Mouse (Mus musculus) frontal cortex, postnatal 14 days (tissue): ENCODE measurements around the gene Lin7a.
"Not testable (repeated sequence)": the region's sequence is repeated elsewhere in the genome, so short reads cannot be mapped to it uniquely, and the experiment has no call there.

ENCODE experiments used
- DNase-seq, 2 experiments: peaks; one replicate each; pipeline ENCODE4 v3.0.0; 2022; ENCODE audit warnings: low spot score in 2 of 2

Lin7a gene

DNA sequence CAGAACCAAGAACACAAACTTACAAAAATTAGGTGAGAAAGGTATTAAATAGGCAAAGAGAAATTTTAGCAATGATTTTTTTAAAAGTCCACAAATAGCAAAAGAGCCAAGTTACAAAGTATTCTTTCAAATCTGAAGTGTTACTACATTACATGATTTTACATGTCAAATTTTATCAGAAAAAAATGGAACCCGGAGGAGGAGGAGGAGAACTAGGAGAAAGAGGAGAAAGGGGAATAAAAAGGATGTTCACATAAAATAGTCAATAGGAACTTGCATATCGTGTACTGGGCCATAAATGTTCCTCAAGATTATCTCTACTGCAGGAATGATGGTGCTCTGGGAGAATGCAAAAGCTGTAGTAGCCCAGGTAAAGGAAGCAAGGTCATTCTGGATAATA is 34.4 kb upstream of the Lin7a start:
- DNase-seq, result no peak

DNA sequence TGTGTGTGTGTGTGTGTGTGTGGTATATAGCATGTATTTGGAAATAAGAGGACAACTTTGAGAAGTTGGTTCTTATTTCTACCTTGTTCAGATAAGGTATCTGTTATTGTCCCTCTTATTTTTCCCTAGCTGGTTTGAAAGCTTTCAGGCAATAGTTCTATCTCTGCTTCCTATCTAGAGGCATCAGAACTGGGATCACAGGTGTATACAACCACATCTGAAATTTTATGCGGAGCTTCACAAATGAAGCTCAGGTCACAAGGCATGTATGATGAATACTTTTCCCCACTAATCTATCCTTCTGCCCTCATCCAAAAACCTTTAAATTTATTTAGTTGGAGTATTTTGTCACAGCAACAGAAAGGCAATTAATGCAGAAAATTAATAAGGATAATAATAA is 33.8 kb upstream of the Lin7a start:
- no peak for DNase-seq

DNA sequence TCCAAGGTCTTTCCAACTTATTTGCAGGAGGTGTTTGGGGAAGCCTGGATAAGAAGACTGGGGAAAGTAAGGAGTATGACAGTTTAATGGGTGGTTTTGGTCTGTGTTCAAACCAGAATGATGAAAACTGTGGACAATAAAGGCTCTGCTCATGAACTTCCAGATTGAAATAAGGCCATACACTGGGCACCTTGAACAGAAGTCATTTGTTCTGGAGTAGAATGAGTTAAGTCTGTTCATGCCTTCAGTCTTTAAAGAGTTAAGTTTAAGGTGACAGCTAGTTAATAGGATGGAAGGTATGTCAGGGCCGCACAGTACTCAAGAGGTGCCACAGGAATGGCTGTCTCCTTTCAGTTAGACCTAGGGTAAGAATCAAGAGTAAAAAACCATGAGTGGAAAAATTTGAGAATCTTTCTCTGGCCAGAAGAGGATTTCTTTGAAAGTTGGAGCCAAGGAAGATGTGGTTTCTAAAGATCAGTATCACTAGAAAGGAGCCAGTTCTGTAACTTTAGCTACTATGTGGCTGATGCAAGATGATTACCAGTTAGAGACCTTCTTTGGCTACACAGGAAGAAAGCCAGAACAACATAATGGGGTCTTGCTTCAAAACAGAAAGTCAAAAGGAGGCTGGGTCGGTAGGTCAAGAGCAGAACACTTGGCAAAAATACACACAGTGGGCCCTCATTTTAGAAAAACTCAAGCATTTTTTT is 33.2 kb upstream of the Lin7a start:
- no peak for DNase-seq

DNA sequence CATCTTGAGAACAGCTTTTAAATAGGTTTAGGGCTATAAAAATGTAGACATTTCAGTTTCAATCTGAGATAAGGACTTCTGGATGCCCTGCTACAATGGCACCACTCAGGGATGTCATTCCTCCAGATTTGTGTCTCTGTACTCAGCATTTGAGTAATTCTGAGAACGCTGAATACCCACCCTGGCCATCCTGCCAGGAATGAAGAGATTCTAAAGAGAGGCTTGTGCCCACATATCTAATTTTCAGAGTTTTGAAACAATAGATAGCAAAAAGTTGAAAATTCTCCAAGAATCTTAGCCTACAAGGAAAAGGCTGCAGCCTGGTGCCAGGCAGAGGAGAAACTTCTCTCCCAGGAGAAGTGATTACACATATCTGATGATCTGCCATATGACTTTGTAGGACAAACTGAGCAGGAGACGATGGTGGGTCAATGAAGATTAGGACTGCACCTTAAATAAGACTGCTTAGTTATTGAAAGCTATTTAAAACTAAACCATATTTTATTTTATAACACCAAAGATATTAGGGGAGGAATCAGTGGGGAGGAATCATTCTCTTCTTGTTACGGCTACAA is 32.5 kb upstream of the Lin7a start:
- DNase-seq, result no peak

DNA sequence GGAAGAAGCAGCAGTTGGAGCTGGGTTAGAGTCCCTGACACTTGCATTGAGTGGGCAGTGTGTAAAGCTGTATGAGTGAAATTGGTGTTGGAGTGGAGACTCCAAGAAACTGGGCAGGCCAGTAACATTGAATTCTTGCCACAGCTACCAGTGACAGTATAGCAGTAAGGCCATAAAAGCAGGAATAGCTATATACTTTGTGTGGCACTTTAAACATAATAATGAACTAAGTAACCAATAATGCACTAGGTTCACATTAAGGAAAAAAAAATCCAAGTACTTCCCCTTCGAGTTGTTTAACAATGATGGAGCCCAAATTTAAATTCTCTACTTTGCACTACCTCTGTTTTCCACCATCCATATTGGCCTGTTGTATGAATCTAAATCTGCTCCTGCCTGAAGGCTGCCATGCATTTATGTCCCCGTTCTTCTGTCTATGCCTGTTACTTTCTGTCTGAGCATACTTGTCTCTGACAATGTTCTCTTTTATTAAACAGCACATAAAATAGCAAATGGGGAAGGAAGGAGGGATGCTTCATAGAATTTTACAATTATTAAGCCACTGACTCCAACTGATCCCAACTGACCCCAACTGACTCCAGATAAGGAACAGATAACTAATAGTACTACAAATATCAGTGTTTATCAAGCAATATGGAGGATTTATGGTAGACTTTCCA is 31.7 kb upstream of the Lin7a start:
- DNase-seq, result no peak

DNA sequence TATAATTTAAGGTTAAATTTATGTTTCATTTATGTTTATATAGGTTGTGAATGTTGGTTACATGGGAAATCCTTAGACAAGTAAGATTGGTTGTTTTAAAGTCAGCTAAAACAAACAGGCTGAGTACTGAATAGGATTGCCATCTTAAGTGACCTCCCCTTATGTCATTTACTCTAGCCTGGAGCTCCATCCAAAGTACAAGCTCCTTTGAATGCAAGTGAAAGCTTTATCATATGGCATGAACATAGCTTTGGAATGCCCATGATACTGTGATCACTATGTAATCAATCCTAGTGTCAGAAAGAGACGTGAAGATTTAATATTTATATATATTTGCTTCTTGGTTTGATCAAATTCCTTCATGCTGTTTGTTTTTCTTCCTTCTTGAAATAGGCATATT is 31.0 kb upstream of the Lin7a start:
- DNase-seq, result no peak

DNA sequence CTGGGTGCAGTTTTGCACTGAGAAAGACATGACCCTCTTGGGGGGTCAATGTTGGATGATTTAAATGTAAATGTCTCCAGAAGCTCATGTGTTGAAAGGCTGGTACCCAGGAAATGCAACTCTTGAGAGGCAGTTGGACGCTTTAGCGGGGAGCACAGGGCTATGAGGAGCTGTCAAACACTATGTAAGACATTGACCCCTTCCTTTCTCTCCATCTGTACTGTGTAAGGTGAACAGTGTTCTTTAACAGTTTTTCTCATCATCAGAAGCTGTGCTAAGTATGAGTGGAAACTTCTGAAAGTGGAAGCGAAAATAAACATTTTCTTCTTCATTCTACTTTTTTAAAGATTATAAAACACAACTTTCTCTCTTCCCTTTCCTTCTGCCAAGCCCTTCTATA is 30.5 kb upstream of the Lin7a start:
- no peak for DNase-seq

DNA sequence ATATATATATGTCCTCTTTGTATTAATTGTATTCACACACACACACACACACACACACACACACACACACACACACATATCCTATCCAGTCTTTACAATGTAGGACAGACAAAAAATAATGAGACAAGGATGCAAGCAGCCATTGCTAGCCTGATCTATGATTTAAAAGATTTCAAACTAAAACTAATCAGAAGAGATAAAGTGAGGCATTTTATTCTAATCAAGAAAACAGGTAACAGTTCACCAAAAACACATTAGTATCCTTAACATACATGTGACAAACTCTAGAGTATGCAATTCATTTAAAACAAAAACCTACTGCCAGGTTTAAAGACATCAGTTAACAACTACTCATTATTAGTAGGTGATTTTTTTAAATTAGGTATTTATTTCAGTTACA is 30.1 kb upstream of the Lin7a start:
- no peak for DNase-seq

DNA sequence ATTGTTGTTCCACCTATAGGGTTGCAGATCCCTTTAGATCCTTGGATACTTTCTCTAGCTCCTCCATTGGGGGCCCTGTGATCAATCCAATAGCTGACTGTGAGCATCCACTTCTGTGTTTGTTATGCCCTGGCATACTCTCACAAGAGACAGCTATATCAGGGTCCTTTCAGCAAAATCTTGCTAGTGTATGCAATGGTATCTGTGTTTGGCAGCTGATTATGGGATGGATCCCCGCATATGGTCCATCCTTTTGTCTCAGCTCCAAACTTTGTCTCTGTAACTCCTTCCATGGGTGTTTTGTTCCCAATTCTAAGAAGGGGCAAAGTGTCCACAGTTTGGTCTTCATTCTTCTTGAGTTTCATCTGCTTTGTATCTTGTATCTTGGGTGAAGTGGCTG is 29.5 kb upstream of the Lin7a start:
- not testable (repeated sequence) for DNase-seq

DNA sequence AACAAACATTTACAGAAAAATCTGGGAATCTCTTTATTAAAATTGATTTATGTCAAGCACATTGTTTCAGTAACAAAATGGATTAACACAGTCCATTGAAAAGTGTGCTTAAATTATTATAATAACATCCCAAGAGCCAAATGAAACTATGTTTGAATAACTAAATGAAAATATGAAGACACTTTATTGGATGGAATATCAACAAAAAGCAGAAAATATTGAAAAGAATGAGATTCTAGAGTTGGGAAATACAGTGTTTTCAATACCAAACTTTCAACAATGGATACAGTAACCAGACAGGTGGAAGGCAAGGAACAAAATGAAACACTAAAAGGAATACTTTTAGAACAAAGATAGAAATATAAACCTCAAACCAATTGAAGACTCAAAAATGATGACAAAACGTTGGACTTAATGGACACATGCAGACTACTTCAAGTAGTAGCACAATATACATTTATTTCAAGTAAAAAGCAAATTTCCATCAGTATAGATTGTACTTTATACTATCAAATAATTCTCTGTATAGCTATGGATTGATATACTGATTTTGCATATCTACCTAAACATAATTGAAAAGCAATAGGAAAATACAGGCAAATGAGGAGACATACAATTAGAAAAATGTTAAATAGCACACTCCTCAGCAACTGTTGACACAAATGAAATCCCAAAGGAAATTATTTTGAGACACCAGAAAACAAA is 28.6 kb upstream of the Lin7a start:
- no peak for DNase-seq

DNA sequence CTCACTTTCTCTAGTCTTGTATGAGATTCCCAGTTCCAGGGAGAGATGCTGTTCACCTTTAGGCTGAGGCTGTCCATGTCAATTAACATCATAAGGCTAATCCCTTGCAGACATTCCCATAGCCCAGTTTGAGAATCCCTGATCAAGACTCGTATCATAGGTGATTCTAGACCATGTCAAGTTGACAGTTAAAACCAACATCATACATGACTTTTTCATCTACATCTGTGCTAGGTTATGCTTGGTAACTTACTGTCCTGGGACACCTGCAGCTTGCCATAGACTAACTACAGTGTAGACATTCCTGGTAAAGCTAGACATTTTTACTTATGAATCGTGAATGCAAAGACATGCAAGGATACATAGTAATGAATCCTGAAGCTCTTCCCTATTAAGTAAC is 27.3 kb upstream of the Lin7a start:
- no peak for DNase-seq

DNA sequence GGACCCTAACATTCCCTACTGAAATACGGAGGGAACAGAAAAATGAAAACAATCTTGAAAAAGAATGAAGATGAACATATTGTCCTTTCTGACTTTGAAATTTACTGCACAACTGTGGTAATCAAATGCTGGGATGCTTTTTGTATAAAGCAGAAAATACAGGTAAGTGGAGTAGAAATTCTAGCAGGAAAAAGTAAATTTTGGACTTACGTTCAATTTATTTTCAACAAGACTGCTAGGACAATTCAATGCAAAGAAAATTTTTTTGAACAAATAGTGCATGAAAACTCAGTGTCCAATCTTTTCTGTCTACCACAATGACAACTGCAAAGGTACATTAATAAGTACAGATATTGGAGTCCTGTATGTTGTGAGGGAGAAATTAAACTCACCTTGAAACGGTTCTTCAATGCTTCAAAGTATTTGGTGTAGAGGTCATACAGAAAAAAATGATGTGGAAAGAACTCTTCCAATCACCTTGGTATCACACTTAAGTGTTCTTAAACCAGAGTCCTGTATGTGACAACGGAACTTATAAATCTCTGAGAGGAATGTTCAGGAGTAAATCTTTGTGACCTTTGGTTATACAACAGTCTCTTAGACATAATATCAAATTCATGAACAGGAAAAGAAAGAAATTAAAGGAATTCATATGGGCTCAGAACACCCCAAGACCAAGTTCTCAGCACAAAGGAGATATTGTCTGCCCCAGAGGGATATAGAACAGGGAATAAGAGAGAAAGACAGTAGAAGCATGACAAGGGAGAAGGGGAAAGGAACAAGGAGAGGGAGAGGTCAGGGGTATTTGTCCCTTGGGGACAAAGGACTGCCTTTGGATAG is 26.6 kb upstream of the Lin7a start:
- no peak for DNase-seq

DNA sequence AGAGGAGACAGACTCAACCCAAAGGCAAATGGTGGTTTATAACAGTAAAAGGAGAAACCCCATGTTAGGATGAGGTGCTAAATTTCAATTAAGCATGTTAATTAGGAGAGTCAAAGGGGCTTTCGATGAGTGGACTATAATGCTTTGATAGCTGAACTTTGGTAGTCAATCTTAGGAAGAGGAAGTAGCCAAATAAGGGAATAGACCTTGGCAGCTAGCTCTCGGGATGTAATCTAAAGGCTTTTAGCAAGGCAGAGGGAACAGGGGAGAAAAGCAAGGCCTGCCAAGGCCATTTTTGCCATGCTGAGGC is 26.0 kb upstream of the Lin7a start:
- no peak for DNase-seq

DNA sequence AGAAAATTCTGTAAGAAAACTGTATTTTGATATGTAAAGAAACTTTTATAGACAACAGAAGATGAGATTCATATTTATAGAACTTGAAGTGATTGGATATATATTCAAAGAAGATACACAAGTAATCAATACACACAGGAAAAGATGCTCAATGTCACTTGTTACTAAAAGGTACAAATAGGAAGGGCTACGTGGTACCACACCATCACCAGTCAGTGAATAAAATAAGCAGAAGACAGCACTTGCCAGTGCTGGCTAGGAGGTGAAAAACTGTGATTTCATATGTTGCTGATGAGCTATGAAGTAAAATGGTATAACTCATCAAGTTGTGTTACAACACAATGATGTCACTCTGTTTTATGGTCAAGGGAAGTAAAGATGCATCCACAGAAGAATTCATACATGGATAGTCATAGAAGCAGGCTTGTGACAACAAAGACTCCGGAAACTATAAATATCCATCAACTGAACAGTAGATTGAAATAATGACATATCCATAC is 25.5 kb upstream of the Lin7a start:
- no peak for DNase-seq

DNA sequence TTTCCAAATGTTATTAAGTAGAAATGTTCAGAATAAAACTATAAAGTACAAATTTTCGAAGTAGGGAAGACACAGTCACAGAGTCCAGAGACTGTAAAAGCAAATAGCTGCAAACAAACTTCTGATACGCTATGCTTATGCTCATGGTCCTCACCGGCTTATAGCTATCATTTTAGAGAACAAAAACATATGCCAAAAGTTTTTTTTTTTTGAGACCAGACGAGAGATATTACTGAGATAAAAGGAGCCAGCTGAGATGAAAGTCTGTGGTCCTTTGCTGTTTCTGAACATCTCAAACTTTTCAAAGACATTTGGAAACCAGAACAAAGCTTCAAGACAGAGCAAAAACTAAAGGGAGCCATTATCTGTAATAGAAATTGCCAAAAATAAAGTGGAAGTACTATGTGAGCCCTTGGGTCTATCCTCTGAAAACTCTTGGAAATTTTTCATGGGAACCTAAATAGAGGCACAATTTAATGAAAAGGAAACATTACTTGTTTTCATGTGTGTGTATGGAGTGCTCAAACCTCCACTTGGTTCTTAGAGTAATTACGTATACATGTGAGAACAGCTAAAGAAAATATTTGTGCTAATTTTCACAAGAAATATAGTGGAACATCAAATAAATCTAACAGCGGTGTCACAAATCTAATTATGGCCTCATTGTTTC is 24.4 kb upstream of the Lin7a start:
- DNase-seq, result no peak

DNA sequence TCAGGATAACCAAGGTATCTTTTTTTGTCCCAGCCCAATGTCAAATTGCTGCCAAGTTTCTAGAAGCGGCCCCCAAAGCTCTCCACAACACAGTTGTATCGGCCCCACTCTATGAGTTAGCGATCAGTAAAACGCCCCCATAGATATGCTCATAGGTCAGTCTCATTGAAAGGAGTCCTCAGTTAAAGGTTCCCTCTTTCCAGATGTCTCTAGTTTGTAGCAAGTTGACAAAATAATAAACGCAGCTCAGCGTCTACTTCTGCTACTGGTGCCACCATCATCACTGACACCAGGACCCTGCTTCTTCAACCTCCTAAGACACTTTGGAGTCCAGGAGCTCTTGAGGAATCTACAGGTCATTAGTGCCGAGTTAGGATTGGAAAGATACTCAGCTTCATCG is 23.0 kb upstream of the Lin7a start:
- no peak for DNase-seq

DNA sequence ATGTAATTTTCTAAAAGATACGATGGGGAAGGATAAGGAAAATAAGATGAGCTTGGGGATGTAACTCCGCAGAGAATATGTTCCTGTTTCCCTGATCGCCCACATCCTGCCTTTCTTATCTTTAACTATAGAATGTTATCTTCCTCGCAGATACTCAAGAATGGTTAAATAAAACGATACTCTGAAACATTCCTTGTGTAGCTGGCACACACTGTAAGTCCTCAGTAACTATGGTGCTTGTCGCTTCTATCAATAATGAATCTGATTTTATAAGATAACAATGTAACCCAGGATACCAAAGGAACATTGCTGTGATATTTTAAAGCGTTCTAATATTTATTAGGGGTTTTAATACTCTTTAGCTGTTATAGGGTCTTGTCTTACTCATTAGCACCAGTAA is 22.4 kb upstream of the Lin7a start:
- no peak for DNase-seq

DNA sequence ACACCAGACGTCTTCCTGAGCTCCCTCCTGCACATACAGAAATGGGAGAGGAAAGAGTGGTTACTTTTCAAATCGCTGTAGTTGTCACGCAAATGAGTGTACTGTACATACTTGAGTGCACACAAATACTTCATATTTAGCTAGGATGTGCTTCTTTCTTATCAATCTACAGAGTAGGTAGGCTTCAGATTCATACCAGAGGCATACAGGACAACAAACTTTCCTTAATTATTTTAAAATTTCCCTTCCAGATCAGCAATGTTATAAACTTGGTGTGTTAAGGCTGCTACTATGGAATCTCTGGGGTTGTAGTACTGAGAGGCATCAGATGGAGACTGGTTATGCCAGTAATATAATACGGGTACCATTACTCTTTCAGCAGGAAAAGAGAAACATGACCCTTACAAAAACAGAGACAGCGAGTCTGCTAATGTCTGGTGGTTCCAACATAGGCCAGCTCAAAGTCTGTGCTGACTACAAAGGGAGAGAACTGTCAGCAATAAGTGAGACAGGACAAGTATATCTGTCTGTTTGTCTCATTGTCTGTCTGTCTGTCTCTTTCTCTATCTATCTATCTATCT is 21.8 kb upstream of the Lin7a start:
- no peak for DNase-seq

DNA sequence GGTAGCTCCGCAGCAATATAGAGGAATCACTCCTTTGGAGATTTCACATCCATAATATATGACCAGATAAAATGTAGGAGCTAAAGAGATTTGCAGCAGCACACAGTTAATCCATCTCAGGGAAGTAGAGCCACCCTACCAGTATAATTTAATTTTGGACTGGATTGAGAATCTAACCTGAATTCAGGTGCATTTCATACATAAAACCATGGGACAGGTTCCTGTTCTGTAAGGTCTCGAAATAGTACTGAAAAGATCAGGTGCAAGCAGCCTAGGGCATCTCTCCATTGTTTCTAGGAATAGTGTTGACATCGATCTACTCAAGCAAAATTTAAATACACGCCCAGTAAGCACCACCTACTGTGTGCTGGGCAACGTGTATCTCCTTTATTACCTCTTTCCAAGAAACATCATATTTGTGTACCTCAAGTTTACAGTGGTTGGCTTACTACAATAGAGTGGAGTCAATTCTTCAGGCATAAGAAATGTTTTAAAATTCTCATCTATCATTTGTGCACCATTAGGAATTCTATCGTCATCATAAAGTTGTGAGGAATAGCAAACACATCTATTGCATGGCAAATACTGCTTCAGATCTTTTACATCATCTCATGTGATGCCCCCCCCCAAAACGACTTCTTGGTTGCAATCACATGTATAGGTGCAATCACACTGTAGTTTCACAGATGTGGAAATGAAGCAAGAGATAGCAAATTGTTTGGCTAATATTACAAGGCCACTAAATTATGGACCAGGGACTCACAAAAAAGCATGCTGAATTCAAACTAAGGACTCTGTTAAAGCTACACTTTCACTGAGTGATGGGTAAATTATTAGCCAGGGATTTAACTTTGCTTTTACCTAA is 20.9 kb upstream of the Lin7a start:
- no peak for DNase-seq

DNA sequence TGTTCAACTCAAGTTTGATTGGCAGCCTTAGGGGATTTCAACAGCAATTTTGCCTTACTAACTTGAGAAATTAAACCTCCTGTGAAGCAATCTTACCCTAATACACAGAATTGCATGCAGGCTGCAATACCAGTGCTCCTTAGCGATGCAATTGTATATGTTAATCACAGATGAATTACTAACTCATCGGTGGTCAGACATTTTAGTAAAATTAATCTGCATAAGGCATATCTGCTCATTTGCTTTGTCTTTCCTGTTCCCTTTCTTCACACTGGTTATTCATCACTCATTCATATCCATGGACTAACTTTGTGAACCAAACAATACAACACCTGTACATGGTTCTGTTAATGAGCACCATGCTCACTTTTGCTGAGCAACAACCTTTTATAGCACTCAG is 20.2 kb upstream of the Lin7a start:
- no peak for DNase-seq
